In the genomic region with DNA sequence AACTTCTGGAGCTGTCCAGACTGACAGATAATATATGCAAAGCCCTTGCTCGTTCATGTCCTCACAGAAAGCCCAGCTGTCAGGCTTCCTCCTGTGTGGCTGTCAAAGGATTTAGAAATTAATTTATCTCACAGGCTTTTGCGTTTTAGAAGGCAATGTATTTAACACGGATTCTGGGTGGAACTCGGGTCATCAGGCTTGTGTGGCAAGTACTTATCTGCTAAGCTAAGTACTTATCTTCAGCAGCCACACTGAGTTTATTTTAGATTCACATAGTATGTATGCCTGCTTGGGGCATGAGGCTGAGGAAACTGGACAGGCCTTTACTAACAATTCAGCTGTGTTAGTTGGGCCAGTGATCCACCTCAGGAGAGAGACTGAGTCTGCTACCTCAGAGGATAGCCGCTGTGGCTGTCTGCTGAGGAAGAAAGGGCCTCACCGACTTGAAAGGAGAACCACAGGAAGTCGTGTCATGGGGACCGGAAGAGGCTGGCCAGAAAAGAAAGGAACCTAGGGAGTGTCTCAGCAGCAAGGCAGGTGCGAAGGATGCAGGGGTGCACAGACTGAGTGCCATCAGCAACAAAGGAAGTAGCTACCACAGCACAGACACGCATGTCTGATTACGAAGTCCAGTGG, we compare ENCODE assay signal across 7 mouse cellular contexts. TPM values are rescaled to one million over a fixed set of nuclear protein-coding genes. Genes with fewer than 3 reads are reported as not detected.
DNase-seq lines count a peak whose midpoint lies in the region; ATAC-seq and TF ChIP-seq lines count a peak whose summit lies in the region.

No protein-coding gene starts in this region.

- dilution Hi-C loops in CH12.LX (cut with MboI; ENCODE audit: extremely low pct_ligation_motif_present, extremely low pct_unique_long_range_greater_than_20kb, low sequenced_read_pairs): no loop called here

- 21% methylated on average over 11 of the region's 11 CpGs for WGBS in spleen, adult 2 months
- WGBS in kidney, embryonic 15.5 days: 54% methylated on average over 11 of the region's 11 CpGs

- in situ Hi-C loops in CH12.LX (cut with MboI; ENCODE audit: low pct_ligation_motif_present, low pct_unique_long_range_greater_than_20kb, low sequenced_read_pairs): no loop called here

- TF ChIP-seq EP300 in CH12.LX (IDR thresholded peaks at IDR 0.05; ENCODE audit: low read length): no peak

- H3K9me3 ChIP-seq in CH12.LX (replicated peaks; ENCODE audit: low read length): no peaks in the 10 kb centered on the region
- H3K9me3 ChIP-seq in kidney, embryonic 15.5 days (replicated peaks): no peaks in the 10 kb centered on the region

- no peak for TF ChIP-seq CTCF in CH12.LX (conservative IDR thresholded peaks at IDR 0.05 in 1 of 2, IDR thresholded peaks at IDR 0.05 in 1 of 2; ENCODE audit: low read depth in 2 of 2, low read length in 2 of 2)
- TF ChIP-seq CTCF in bone marrow macrophage, adult 2 months (IDR thresholded peaks at IDR 0.05; ENCODE audit: low read depth, low read length): no peak
- TF ChIP-seq CTCF in spleen, adult 2 months (IDR thresholded peaks at IDR 0.05; ENCODE audit: extremely low read depth, insufficient read depth, insufficient read length, insufficient replicate concordance): no peak

- no peak overlapping the region for H3K4me3 ChIP-seq in CH12.LX (replicated peaks in 1 of 3; ENCODE audit: low read depth in 2 of 3, low read length in 2 of 3, poor library complexity in 1 of 3)
- no peak overlapping the region for H3K4me3 ChIP-seq in bone marrow macrophage, adult 2 months (ENCODE audit: insufficient read depth, low read length)
- no peak overlapping the region for H3K4me3 ChIP-seq in spleen, adult 2 months (ENCODE audit: extremely low read depth, insufficient read depth, insufficient read length)
- H3K4me3 ChIP-seq in kidney, embryonic 15.5 days (replicated peaks): no peak overlapping the region

- TF ChIP-seq RAD21 in CH12.LX (IDR thresholded peaks at IDR 0.05; ENCODE audit: low read depth, low read length): no peak

- H3K27ac ChIP-seq in CH12.LX (ENCODE audit: insufficient read depth, low read depth): no peak overlapping the region
- peak overlapping the region; percentile 52 for H3K27ac ChIP-seq in bone marrow macrophage, adult 2 months (ENCODE audit: insufficient read depth, low read depth, low read length)
- H3K27ac ChIP-seq in spleen, adult 2 months (ENCODE audit: insufficient read depth, low read length): peak overlapping the region; percentile 54
- H3K27ac ChIP-seq in kidney, embryonic 15.5 days: no peak overlapping the region

- no peaks in the 10 kb centered on the region for H3K36me3 ChIP-seq in CH12.LX (replicated peaks in 1 of 2; ENCODE audit: control insufficient read depth in 1 of 2, insufficient read depth in 1 of 2, low read length in 1 of 2)
- no peaks in the 10 kb centered on the region for H3K36me3 ChIP-seq in spleen, adult 2 months (ENCODE audit: control insufficient read depth, insufficient read depth, low read length)
- H3K36me3 ChIP-seq in kidney, embryonic 15.5 days: no peaks in the 10 kb centered on the region

- DNase-seq in CH12.LX (ENCODE audit: extremely low read depth): peak; percentile 79
- peak; percentile 68 to 81 for DNase-seq in spleen, adult 2 months (ENCODE audit: low read depth in 1 of 2, low spot score in 2 of 2)
- no peak for DNase-seq in cerebellum, postnatal 4 days (ENCODE audit: low spot score in 2 of 2)
- DNase-seq in urinary bladder, postnatal 10 days (ENCODE audit: low spot score): no peak

- H3K9ac ChIP-seq in CH12.LX (ENCODE audit: insufficient read depth, low read depth): no peak overlapping the region
- no peak overlapping the region for H3K9ac ChIP-seq in kidney, embryonic 15.5 days

- no peaks in the 10 kb centered on the region for H3K27me3 ChIP-seq in CH12.LX (replicated peaks)
- no peaks in the 10 kb centered on the region for H3K27me3 ChIP-seq in spleen, adult 2 months (ENCODE audit: control insufficient read depth, insufficient read depth, low read length)
- H3K27me3 ChIP-seq in kidney, embryonic 15.5 days: no peaks in the 10 kb centered on the region

- TF ChIP-seq POLR2A in CH12.LX (IDR thresholded peaks at IDR 0.05; ENCODE audit: low read depth, low read length): peak; percentile 61
- no peak for TF ChIP-seq POLR2A in bone marrow macrophage, adult 2 months (IDR thresholded peaks at IDR 0.05; ENCODE audit: borderline replicate concordance, low read depth, low read length)
- peak; percentile 21; the same call in 1 of the 2 replicates for TF ChIP-seq POLR2A in spleen, adult 2 months (IDR thresholded peaks at IDR 0.05; ENCODE audit: low read depth, low read length)

- peaks cover 21 to 49% of the 10 kb centered on the region in 2 experiments for H3K4me1 ChIP-seq in CH12.LX (ENCODE audit: control insufficient read depth in 1 of 2, insufficient read depth in 2 of 2)
- peaks cover 36% of the 10 kb centered on the region for H3K4me1 ChIP-seq in bone marrow macrophage, adult 2 months (ENCODE audit: control insufficient read depth, insufficient read depth, low read length)
- H3K4me1 ChIP-seq in spleen, adult 2 months (ENCODE audit: control insufficient read depth, insufficient read depth, insufficient read length): peaks cover 12% of the 10 kb centered on the region; the same call in 1 of the 2 replicates
- H3K4me1 ChIP-seq in kidney, embryonic 15.5 days: peaks cover 7% of the 10 kb centered on the region; the same call in 1 of the 2 replicates

- peak; percentile 95 for ATAC-seq in megakaryocyte, adult 5-6 weeks (ENCODE audit: poor library complexity, severe bottlenecking)
- no peak for ATAC-seq in kidney, embryonic 15.5 days (replicated peaks; ENCODE audit: low FRiP score)

- H3K4me2 ChIP-seq in CH12.LX (ENCODE audit: insufficient read depth, low read depth, poor library complexity, severe bottlenecking): no peak overlapping the region
- H3K4me2 ChIP-seq in kidney, embryonic 15.5 days: no peak overlapping the region

- no peaks in the 10 kb centered on the region for H3K79me2 ChIP-seq in CH12.LX (replicated peaks; ENCODE audit: control insufficient read depth, extremely low read depth, insufficient read depth, poor library complexity, severe bottlenecking)

TF ChIP-seq in CH12.LX, 34 proteins besides CTCF, POLR2A, EP300 and RAD21:
- TF ChIP-seq MAZ (IDR thresholded peaks at IDR 0.05; ENCODE audit: low read depth, low read length): no peak
- TF ChIP-seq ETS1 (conservative IDR thresholded peaks at IDR 0.05; ENCODE audit: low read depth, low read length): 0 out of 2 replicates have a peak, but pooled peaks have one; percentile 10
- TF ChIP-seq MAX (IDR thresholded peaks at IDR 0.05; ENCODE audit: low read length): peak; percentile 85
- TF ChIP-seq KAT2A (IDR thresholded peaks at IDR 0.05; ENCODE audit: insufficient replicate concordance, low read length): no peak
- peak; percentile 47; the same call in 1 of the 2 replicates for TF ChIP-seq HCFC1 (IDR thresholded peaks at IDR 0.05; ENCODE audit: low read depth, low read length)
- TF ChIP-seq JUN (IDR thresholded peaks at IDR 0.05; ENCODE audit: insufficient read depth, low read depth, low read length): no peak
- no peak for TF ChIP-seq ZNF384 (IDR thresholded peaks at IDR 0.05; ENCODE audit: low read depth, low read length)
- TF ChIP-seq ELF1 (IDR thresholded peaks at IDR 0.05; ENCODE audit: low read depth, low read length): peak; percentile 31; the same call in 1 of the 2 replicates
- peak; percentile 13; the same call in 1 of the 2 replicates for TF ChIP-seq BHLHE40 (IDR thresholded peaks at IDR 0.05; ENCODE audit: low read depth, low read length)
- TF ChIP-seq NELFE (IDR thresholded peaks at IDR 0.05; ENCODE audit: low read depth, low read length): 0 out of 2 replicates have a peak, but pooled peaks have one; percentile 13
- no peak for TF ChIP-seq USF2 (conservative IDR thresholded peaks at IDR 0.05; ENCODE audit: low read depth, low read length)

RNA-seq across cellular contexts. Expression of a gene that starts 9.8 kb away (rescaled TPM):
- total RNA-seq in CH12.LX (2012; rRNA removed) (0.17 and 0.42 TPM in 2 replicates), CH12.LX (2014; rRNA removed) (not detected in 2 replicates)
- 0.31 and 0.59 TPM in 2 replicates for polyA plus RNA-seq in CH12.LX (2012; ENCODE audit: insufficient read length, low read depth)
- 0.31 TPM in 1 of 2 replicates, not detected in the other for polyA plus RNA-seq in bone marrow macrophage, adult 2 months (2012; ENCODE audit: insufficient read depth, insufficient read length, missing spikeins)
- not detected in 2 replicates for total RNA-seq in megakaryocyte, adult 5-6 weeks (2015)
- total RNA-seq in megakaryocyte, adult 5-6 weeks (2017): 0.18 TPM in 1 of 2 replicates, not detected in the other
- polyA plus RNA-seq in spleen, adult 2 months (2012; rRNA removed): 3.2 and 4.2 TPM in 2 replicates
- 0.36 TPM in 1 of 2 replicates, not detected in the other for polyA plus RNA-seq in kidney, embryonic 15.5 days (2015; fragmentation: Nextera tagmentation; extraction: Ambion mirVana)

RNA-seq across cellular contexts. Expression of a gene that starts 41.4 kb away (rescaled TPM):
- total RNA-seq in CH12.LX (2012; rRNA removed) (64.3 and 70.0 TPM in 2 replicates), CH12.LX (2014; rRNA removed) (122 and 131 TPM in 2 replicates)
- polyA plus RNA-seq in CH12.LX (2012; ENCODE audit: insufficient read length, low read depth): 93.0 and 103 TPM in 2 replicates
- 41.7 and 47.4 TPM in 2 replicates for polyA plus RNA-seq in bone marrow macrophage, adult 2 months (2012; ENCODE audit: insufficient read depth, insufficient read length, missing spikeins)
- 57.6 and 61.3 TPM in 2 replicates for total RNA-seq in megakaryocyte, adult 5-6 weeks (2015)
- total RNA-seq in megakaryocyte, adult 5-6 weeks (2017): 59.9 and 65.6 TPM in 2 replicates
- polyA plus RNA-seq in spleen, adult 2 months (2012; rRNA removed): 15.0 and 16.3 TPM in 2 replicates
- 44.7 and 48.9 TPM in 2 replicates for polyA plus RNA-seq in kidney, embryonic 15.5 days (2015; fragmentation: Nextera tagmentation; extraction: Ambion mirVana)

RNA-seq across cellular contexts. Expression of a gene that starts 59.7 kb away (rescaled TPM):
- total RNA-seq in CH12.LX (2012; rRNA removed) (43.3 and 52.3 TPM in 2 replicates), CH12.LX (2014; rRNA removed) (76.9 and 82.0 TPM in 2 replicates)
- polyA plus RNA-seq in CH12.LX (2012; ENCODE audit: insufficient read length, low read depth): 112 and 114 TPM in 2 replicates
- not detected in 2 replicates for polyA plus RNA-seq in bone marrow macrophage, adult 2 months (2012; ENCODE audit: insufficient read depth, insufficient read length, missing spikeins)
- not detected in 2 replicates for total RNA-seq in megakaryocyte, adult 5-6 weeks (2015)
- total RNA-seq in megakaryocyte, adult 5-6 weeks (2017): not detected in 2 replicates
- not detected in 2 replicates for polyA plus RNA-seq in spleen, adult 2 months (2012; rRNA removed)
- 0.06 TPM in 1 of 2 replicates, not detected in the other for polyA plus RNA-seq in kidney, embryonic 15.5 days (2015; fragmentation: Nextera tagmentation; extraction: Ambion mirVana)

Comparison
In these comparisons a context has a peak if more than half of its experiments do, and no peak if none do; other contexts are left out.
1. DNase-seq: peak in CH12.LX (single experiment) and spleen, adult 2 months (2 of 2); none in cerebellum, postnatal 4 days (0 of 2) and urinary bladder, postnatal 10 days (single experiment).
2. H3K27ac ChIP-seq: peak in bone marrow macrophage, adult 2 months (single experiment) and spleen, adult 2 months (single experiment); none in CH12.LX (single experiment) and kidney, embryonic 15.5 days (single experiment).
3. RNA of a gene that starts 59.7 kb away (polyA plus RNA-seq): 112 to 114 TPM in CH12.LX; 0.06 TPM in kidney, embryonic 15.5 days, not detected in bone marrow macrophage, adult 2 months and not detected in spleen, adult 2 months; every median in the first group is over 100 times any median in the second.